Mouse (Mus musculus) bone marrow macrophage, adult 2 months (primary cell): ENCODE data around the gene Pdp2.

Source experiments
- CTCF ChIP-seq: IDR thresholded peaks from 2 replicates; pipeline ENCODE4 v1.5.1; 2012; ENCODE audit warnings: low read depth, mild to moderate bottlenecking, low read length, moderate library complexity
- POLR2A ChIP-seq: IDR thresholded peaks from 2 replicates; pipeline ENCODE4 v1.6.1; 2012; ENCODE audit warnings: mild to moderate bottlenecking, low read depth, low read length, borderline replicate concordance

DNA sequence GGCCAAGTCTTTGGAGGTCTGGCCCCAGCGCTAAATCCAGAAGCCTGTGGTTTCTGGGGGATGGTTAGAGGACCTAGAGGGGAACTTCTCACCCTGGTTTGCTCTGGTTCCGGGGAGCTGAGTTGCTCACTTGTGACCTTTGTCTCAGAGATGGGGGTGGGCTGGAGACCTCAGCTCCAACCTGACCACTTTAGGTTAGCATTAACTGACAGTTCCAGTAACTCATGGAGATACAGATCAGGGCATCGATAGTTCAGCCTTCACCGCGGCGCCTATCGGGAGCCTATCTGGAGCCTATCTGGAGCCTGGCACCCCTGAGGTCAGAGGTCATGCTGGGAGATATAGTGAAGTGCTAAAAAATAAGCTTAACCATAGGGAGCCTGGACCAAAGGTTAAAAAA is 34.0 kb upstream of the Pdp2 start:
- TF ChIP-seq POLR2A (no peak), CTCF (no peak)
